Mouse (Mus musculus) adrenal gland, adult 2 months (tissue): Measurements from ENCODE around the gene Kmt5b. TPM values are rescaled to one million over a fixed set of nuclear protein-coding genes. Genes with fewer than 3 reads are reported as not detected.

ENCODE experiments used
- DNase-seq: peaks from one replicate; pipeline ENCODE4 v3.0.0; 2021
- long read RNA-seq: library from polyadenylated mRNA; stranded (forward); transcript quantifications from one replicate; pipeline ENCODE4 v2.0.0, GENCODE M21; 2021
- polyA plus RNA-seq: library from polyadenylated mRNA; depleted of rRNA; stranded (reverse); fragments of >200 nt; gene quantifications from 2 replicates; pipeline ENCODE4 v1.2.3, GENCODE M21; 2012; rRNA removed
- total RNA-seq, 2 experiments: library from RNA; stranded (reverse); gene quantifications; 2 replicates each; pipeline ENCODE4 v1.2.3; 2021

The Kmt5b gene
- total RNA-seq: 10 to 100 TPM; 40.6 to 52.5 TPM
- 14.2 and 14.9 TPM in 2 replicates for polyA plus RNA-seq
- long read RNA-seq, partial matches to known transcripts: 2 of 4 reads
- long read RNA-seq, other reads (novel, unspliced or antisense): 2 of 4 reads

DNA sequence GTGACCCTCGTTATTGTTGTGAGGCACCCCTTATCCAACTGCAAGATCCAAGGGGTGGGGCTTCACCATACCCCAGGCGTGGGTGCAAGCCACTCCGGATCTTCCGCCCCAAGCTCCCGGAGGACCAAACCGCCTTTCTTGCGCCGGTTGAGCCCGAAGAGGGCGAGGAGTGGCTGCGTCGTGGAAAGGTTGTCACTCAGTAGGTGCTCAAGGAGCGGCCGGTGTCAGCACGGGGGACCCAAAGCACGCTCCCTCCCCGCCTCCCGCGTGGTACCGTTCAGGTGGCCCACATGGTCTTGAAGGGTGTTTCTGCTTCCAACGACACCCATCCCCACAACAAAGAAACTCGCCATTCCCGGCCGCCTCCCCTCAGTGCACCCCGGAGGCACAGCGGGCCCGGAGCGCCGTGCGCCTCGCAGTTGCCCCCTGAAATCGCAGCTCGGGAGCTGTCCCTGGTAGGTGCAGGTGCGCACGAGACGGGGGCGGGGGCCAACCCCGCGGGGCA lies at the start of gene Kmt5b:
TSS of gene Kmt5b (plus strand) at position 146 of the 505 bp plus-strand sequence.
- DNase-seq: no peak

DNA sequence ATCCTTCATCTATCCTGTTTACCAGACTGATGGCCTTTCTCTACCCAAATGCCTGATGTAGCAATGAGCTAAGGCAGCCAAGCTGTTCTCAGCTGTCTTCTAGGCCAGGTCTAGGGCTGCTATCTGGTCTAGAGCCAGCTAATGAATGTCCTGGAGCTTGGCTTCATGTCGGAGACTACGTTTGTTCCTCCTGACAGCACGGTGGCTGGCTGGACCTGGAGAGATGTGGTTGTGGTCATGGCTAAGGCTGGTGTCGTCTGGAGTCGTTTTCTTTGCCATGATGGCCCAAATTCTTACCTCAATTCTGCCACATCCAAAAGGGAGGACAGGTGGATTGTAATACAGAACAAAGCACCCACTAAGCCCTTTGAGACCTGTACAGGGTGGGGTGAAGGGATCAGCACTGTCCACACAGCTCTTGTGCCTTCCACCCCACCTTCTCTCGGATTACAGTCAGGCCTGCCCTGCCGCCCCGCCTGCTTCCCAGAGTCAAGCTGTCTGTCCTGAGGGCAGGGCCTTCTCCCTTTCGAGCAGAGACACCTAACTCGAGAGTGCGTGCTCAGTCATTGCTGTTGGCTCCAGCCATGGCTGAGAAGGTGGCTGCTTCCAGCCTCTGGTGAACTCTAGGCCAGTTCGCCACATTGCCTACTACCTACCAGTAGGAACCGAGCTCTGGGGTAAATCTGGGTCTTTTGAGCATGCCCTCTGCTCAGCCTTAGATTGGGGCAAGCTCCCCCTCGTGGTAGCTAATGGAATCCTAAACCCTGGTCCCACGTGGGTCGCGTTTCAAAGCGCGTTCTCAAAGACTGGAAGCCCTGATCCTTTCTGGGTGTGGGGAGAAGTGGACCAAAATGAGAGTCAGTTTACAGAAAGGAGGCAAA lies 48.5 kb upstream of the Kmt5b start:
- DNase-seq: peak; percentile 79

GRCm38 (mm10) chr19:3719362-3719891 lies 47.8 kb upstream of the Kmt5b start:
- peak; percentile 80 for DNase-seq

GRCm38 (mm10) chr19:3723170-3723569 lies 44.1 kb upstream of the Kmt5b start:
- no peak for DNase-seq

GRCm38 (mm10) chr19:3723904-3724303 lies 43.3 kb upstream of the Kmt5b start:
- DNase-seq: no peak

DNA sequence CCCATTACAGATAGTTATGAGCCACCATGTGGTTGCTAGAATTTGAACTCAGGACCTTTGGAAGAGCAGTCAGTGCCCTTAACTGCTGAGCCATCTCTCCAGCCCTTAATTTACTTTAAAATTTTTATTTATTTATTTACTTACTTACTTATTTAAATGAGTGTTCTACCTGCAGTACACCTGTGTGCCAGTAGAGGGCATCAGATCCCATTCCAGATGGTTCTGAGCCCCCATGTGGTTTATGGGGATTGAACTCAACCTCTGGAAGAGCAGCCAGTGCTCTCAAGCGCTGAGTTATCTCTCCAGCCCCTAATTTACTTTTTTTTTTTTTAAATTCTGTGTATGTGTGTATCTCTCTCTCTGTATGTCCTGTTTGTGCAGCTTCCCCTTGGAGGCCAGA lies 42.4 kb upstream of the Kmt5b start:
- peak; percentile 67 for DNase-seq

GRCm38 (mm10) chr19:3728901-3729300 lies 38.3 kb upstream of the Kmt5b start:
- no peak for DNase-seq

- DNase-seq: no peak
These were observed 36.2 kb upstream of the Kmt5b start for GRCm38 (mm10) chr19:3730781-3731646.

- DNase-seq: no peak
These were observed 31.2 kb upstream of the Kmt5b start for GRCm38 (mm10) chr19:3736001-3736400.

GRCm38 (mm10) chr19:3739650-3740049 lies 27.6 kb upstream of the Kmt5b start:
- no peak for DNase-seq

DNA sequence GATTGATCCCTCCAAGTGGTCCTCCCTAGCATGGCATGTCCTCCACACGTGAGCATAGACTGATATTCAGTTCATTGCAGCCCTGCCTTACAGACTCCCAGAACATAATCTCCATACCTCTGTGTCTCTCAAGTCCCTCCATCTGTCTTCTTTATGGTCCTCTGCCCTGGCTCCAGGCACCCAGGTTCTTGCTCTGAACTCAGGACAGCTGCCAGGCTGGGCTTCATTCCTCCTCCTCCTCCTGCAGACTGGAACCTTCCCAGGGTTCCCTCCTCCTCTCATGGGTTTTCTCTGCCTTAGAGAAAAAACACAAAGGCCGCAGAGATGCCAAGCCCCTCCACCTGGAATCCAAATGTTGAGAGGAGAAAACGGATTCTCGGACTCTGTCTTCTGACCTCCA lies 24.5 kb upstream of the Kmt5b start:
- no peak for DNase-seq

DNA sequence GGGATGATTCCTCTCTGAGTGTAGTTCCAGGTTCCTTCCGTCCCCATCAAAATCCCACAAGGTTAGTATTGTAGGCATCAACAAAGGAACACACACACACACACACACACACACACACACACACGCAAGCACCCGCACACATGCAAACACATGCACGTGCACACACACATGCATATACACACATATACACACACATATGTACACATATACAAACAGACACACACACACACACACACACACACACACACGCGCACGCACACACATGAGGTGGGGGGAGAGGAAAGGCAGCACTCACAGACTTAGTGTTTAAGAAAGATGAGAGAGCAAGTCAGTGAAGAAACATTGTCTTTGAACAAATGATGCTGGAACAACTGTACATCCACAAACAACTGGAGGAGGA lies 23.9 kb upstream of the Kmt5b start:
- no peak for DNase-seq

DNA sequence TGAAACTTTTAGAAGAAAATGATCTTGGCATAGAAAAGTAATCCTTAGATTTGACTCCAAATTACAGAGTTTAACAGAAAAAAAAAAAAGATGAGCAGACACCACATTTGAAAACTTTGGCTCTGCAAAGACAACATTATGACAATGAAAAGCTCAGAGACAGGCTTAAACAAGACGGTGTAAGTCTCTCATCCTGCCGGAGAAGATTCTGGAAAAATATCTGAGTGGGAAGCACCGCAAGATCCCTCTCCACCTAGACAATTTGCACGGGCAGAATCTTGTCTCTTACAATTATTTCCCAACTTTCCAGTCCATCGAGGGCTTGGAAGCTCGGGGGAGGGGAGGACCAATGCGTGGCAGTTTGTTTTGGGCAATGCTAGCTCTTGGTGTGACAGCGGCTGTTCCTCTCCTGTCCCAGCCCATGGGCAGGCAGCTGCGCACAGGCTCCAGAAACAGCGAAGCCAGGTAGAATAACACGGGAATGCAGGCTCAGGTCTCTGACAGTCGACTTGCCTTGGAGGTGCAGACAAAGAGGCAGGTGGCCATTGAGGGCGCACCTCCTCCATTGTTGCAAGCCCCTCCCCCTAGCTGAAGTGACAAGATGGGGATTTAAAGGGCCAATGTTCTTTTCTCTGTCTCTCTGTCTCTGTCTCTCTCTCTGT lies 23.2 kb upstream of the Kmt5b start:
- DNase-seq: peak; percentile 83

- no peak for DNase-seq
These were observed 14.5 kb upstream of the Kmt5b start for GRCm38 (mm10) chr19:3752621-3753239.

DNA sequence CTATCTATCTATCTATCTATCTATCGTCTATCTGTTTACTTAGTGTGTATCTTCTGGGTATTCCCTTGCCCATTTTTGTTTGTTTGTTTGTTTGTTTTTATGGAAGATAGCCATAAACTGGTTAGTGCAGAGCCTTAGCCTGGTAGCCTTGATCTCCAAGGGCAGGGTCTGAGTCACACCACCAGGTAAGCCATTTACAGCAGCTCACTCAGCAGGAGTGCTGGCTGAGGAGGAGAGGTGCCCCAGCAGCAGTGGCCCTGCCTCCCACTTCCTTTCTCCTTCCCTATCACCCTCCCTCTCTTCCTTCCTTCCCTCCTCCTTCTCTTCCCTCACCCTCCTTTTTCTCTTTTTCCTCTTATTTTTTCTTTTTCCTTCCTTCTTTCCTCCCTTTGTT lies 14.0 kb upstream of the Kmt5b start:
- no peak for DNase-seq

DNA sequence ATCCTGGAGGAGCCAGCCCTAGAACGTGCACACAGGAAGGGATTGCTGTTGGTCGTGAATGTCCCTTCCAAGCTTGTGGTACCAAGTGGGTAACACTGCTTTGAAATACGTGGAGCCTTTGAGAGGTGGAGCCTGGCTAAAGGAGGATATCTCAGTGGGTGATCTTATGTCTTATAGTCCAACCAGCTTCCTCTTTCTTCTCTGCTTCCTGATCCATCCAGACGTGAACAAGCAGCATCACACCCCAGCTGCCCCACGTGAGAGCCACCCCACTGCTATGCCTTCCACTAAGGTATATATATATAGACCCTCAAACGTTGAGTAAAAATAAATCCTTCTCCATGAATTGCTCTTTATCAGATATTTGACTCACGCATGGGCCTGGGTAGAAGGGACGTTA lies 13.5 kb upstream of the Kmt5b start:
- no peak for DNase-seq

DNA sequence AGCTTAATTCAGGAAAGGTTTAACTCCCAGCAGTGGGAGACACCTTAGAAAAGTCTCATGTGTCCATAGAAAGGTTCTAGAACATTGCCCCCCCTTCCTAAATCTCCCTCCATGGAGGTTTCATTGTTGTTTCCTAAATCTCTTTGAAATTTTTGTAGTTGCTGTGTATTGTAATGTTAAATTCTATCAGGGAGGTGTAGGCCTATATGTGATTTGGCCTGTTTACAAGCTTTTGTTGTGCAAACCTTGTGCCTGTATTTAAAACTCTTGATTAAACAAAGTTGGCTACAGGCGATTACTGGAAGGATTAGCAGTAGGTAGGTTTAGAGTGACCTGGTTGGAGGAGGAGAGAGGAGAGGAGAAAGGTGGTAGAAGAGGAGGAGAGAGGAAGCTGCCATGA lies 9.4 kb upstream of the Kmt5b start:
- no peak for DNase-seq

GRCm38 (mm10) chr19:3765221-3765820 lies 1.9 kb upstream of the Kmt5b start:
- peak; percentile 19 for DNase-seq

- DNase-seq: no peak
These were observed 843 bp upstream of the Kmt5b start for GRCm38 (mm10) chr19:3766378-3766777.

DNA sequence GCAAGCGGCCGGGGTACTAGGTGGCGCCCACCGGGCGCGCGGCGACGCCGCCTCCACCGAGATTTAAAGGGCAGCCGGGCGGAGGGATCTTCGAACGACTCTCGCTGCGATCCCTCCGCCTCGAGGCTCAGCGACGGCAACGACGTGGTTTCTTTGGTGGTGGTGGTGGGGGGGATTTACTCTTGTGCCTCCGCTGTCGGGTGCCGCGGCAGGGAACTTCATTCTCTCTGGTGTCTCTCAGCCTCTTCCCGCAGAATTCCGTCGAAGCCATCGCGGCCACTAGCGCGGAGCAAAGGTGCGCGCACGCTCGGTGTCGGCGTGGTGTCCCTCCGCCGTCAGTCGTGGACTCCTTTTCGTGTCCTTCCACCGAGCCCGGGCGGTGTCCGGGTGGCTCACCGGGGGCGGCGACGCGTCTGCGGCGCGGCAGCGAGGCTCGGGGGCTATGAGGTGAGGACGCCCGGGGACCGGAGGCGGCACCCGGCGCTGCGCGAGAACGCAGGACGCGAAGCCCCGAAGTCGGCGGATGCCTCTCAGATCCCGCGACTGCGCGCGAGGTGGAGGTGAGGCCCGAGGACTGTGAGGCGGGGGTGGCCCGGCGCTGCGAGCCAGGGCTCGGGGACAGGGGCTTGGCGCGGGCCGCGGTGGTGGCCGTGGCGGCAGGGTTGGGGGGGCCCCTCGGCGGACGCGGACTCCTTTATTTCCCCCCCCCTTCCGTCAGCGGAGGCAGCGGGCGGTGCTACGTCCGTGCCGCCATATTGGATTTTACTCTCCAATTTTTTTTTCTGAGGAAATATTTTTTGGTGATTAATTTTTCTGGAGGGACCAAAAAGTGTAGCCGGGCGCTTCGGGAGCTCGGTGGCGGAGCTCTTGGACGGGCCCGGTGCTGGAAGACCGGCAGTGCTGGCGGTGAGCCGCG lies 818 bp downstream of the Kmt5b start:
- peak; percentile 92 for DNase-seq
